Mouse (Mus musculus): ENCODE measurements at regions not wholly inside any gene's neighbourhood (a gene's known extent, or its start where the extent isn't known, plus 50 kb on each side); places are given as distances from the start of the nearest gene placed in this dataset.
"Not testable (repeated sequence)": the region's sequence is repeated elsewhere in the genome, so short reads cannot be mapped to it uniquely, and the experiment has no call there.

GRCm38 (mm10) chrX:15813771-15814170, 708.9 kb upstream of the Cypt1 start:
- in situ Hi-C loops (cut with MboI; ENCODE audit: low pct_unique_long_range_greater_than_20kb in 1 of 2, low sequenced_read_pairs in 2 of 2, unreplicated experiment in 1 of 2), result loop anchor here in 1 of 2 experiments (25.0 kb wide), 1 partner anchor 99 kb away; no protein-coding TSS in a partner anchor

- in situ Hi-C loops (cut with MboI; ENCODE audit: low pct_unique_long_range_greater_than_20kb in 1 of 2, low sequenced_read_pairs in 2 of 2, unreplicated experiment in 1 of 2), result not testable (repeated sequence)
Measured at GRCm38 (mm10) chrX:15846119-15846877, 676.4 kb upstream of the Cypt1 start.

Data from mouse embryonic stem cell (cell line).